Mouse (Mus musculus) liver, adult 2 months (tissue): ENCODE results near the gene Lgals12.

Source experiments
- CTCF ChIP-seq: fragments of 200-500 bp; IDR thresholded peaks from 2 replicates; pipeline ENCODE4 v1.5.1; 2011; ENCODE audit warnings: low read depth, low read length, control low read depth
- POLR2A ChIP-seq: fragments of 200-500 bp; IDR thresholded peaks from 2 replicates; pipeline ENCODE4 v1.6.1; 2011; ENCODE audit warnings: low read length, control low read depth; ENCODE audit not compliant: insufficient read depth; ENCODE audit errors: extremely low read depth

DNA sequence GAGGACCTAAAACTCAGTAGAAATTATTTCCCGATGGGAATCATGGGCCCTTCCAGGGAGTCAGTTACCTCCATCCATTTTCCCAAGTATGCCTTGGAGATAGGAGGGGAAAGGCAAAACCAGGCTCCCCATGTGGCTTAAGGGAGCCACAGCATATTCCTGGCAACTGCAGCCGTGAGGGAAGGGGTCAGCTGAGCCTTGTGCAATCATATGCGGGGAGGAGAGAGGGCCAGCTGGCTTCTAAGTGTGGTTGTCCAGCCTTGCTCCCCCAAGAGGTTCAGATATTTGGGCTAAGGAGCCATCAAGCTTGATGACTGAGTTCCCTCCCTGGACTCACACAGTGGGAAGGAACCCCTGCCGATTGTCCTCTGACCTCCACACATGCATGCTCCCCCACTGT lies 5.4 kb downstream of the Lgals12 start:
- no peak for TF ChIP-seq POLR2A
- TF ChIP-seq CTCF, result no peak
